Mouse (Mus musculus) midbrain, embryonic 16.5 days (tissue): Measurements from ENCODE around the gene Ccdc7a. TPM values are rescaled to one million over a fixed set of nuclear protein-coding genes. Genes with fewer than 3 reads are reported as not detected.

ENCODE experiments used
- polyA plus RNA-seq: library from polyadenylated mRNA; unstranded; fragments of >200 nt; fragmentation: Nextera tagmentation; extraction: Ambion mirVana; gene quantifications from 2 replicates; pipeline ENCODE4 v1.2.1, GENCODE M21; 2015

Ccdc7a gene
- polyA plus RNA-seq, 1 experiment from 2014 or later = not detected

Other genes starting within 250 kb of the Ccdc7a start
- not detected in 2 replicates for gene Ccdc7b, start 1.6 kb upstream of the Ccdc7a start, polyA plus RNA-seq
- gene Gm10999, start 66.1 kb upstream of the Ccdc7a start, polyA plus RNA-seq = not detected in 2 replicates
- gene 2610044O15Rik8, start 168.9 kb upstream of the Ccdc7a start, polyA plus RNA-seq = 28.4 and 29.0 TPM in 2 replicates